Mouse (Mus musculus) adrenal gland, adult (tissue): ENCODE measurements around the gene Gpr143.
"Not testable (repeated sequence)": the region's sequence is repeated elsewhere in the genome, so short reads cannot be mapped to it uniquely, and the experiment has no call there.

Source experiments
- DNase-seq, 2 experiments: peaks; one replicate each; pipeline ENCODE4 v3.0.0; 2022 to 2023; ENCODE audit warnings: low spot score in 1 of 2; ENCODE audit not compliant: inconsistent age in 2 of 2

Gene Gpr143

GRCm38 (mm10) chrX:152781720-152782403 is at the start of gene Gpr143:
Gene Gpr143, plus strand, starts transcription at chrX:152781921.
- DNase-seq, result peak; percentile 13 to 56

GRCm38 (mm10) chrX:152735283-152735682 is 46.4 kb upstream of the Gpr143 start:
- DNase-seq, result peak in 1 of 2 experiments; percentile 66

- peak in 1 of 2 experiments; percentile 54 for DNase-seq
Observed at GRCm38 (mm10) chrX:152738191-152738590, 43.5 kb upstream of the Gpr143 start.

GRCm38 (mm10) chrX:152738759-152739368 is 42.9 kb upstream of the Gpr143 start:
- no peak for DNase-seq

GRCm38 (mm10) chrX:152743642-152744041 is 38.1 kb upstream of the Gpr143 start:
- no peak for DNase-seq

GRCm38 (mm10) chrX:152745925-152746324 is 35.8 kb upstream of the Gpr143 start:
- DNase-seq, result no peak

GRCm38 (mm10) chrX:152755819-152756218 is 25.9 kb upstream of the Gpr143 start:
- DNase-seq, result no peak

- DNase-seq, result no peak
Observed at GRCm38 (mm10) chrX:152756293-152756692, 25.4 kb upstream of the Gpr143 start.

- DNase-seq, result peak; percentile 8 to 55
Observed at GRCm38 (mm10) chrX:152762437-152762836, 19.3 kb upstream of the Gpr143 start.

- DNase-seq, result no peak
Observed at GRCm38 (mm10) chrX:152762855-152763254, 18.9 kb upstream of the Gpr143 start.

GRCm38 (mm10) chrX:152764171-152764570 is 17.6 kb upstream of the Gpr143 start:
- no peak for DNase-seq

- peak; percentile 27 to 72 for DNase-seq
Observed at GRCm38 (mm10) chrX:152768891-152769599, 12.7 kb upstream of the Gpr143 start, which contains the start of gene Shroom2. Gene Shroom2, minus strand, starts transcription at chrX:152769465.

- peak; percentile 64 to 89 for DNase-seq
Observed at GRCm38 (mm10) chrX:152769600-152770157, 12.0 kb upstream of the Gpr143 start.

GRCm38 (mm10) chrX:152788129-152788528 is 6.4 kb downstream of the Gpr143 start:
- no peak for DNase-seq

GRCm38 (mm10) chrX:152788611-152789010 is 6.9 kb downstream of the Gpr143 start:
- DNase-seq, result no peak

- DNase-seq, result no peak
Observed at GRCm38 (mm10) chrX:152805317-152805716, 23.6 kb downstream of the Gpr143 start.

GRCm38 (mm10) chrX:152813339-152813738 is 31.6 kb downstream of the Gpr143 start:
- no peak for DNase-seq

GRCm38 (mm10) chrX:152818996-152819395 is 37.3 kb downstream of the Gpr143 start:
- peak; percentile 4 to 62 for DNase-seq

- DNase-seq, result not testable (repeated sequence)
Observed at GRCm38 (mm10) chrX:152831003-152831550, 49.4 kb downstream of the Gpr143 start.

- peak in 1 of 2 experiments; percentile 66 for DNase-seq
Observed at GRCm38 (mm10) chrX:152834940-152835339, 53.2 kb downstream of the Gpr143 start.

- no peak for DNase-seq
Observed at GRCm38 (mm10) chrX:152855076-152855772, 73.5 kb downstream of the Gpr143 start.
